Mouse (Mus musculus) hindbrain, embryonic 12.5 days (tissue): ENCODE measurements at regions not wholly inside any gene's neighbourhood (a gene's known extent, or its start where the extent isn't known, plus 50 kb on each side); places are given as distances from the start of the nearest gene placed in this dataset.

ENCODE experiments used
- ATAC-seq: fragments of 200-750 bp; cut with Nextera tagmentation; 2 replicates; pipeline ENCODE4 v1.8.0; 2017; ENCODE audit warnings: moderate TSS enrichment; ENCODE audit not compliant: low FRiP score
- H3K27ac ChIP-seq: fragments of 300-500 bp; sonication (generic); 2 replicates; pipeline ENCODE4 v1.5.1; 2016; ENCODE audit warnings: mild to moderate bottlenecking
- H3K27me3 ChIP-seq: fragments of 300-500 bp; sonication (generic); 2 replicates; pipeline ENCODE4 v1.6.1; 2016; ENCODE audit warnings: mild to moderate bottlenecking
- H3K36me3 ChIP-seq: fragments of 300-500 bp; sonication (generic); 2 replicates; pipeline ENCODE4 v1.6.1; 2016; ENCODE audit warnings: mild to moderate bottlenecking
- H3K4me1 ChIP-seq: fragments of 300-500 bp; sonication (generic); 2 replicates; pipeline ENCODE4 v1.6.1; 2016
- H3K4me2 ChIP-seq: fragments of 300-500 bp; sonication (generic); replicated peaks from 2 replicates; pipeline ENCODE4 v1.6.1; 2016; ENCODE audit warnings: mild to moderate bottlenecking
- H3K4me3 ChIP-seq: fragments of 300-500 bp; sonication (generic); 2 replicates; pipeline ENCODE4 v1.5.1; 2016; ENCODE audit warnings: mild to moderate bottlenecking
- H3K9ac ChIP-seq: fragments of 300-500 bp; sonication (generic); 2 replicates; pipeline ENCODE4 v1.6.1; 2016; ENCODE audit warnings: mild to moderate bottlenecking, moderate library complexity
- H3K9me3 ChIP-seq: fragments of 300-500 bp; sonication (generic); replicated peaks from 2 replicates; pipeline ENCODE4 v1.6.1; 2016; ENCODE audit warnings: mild to moderate bottlenecking
- WGBS: fragments of 180-500 bp; shearing (Covaris S2); methylation state at CpG from one replicate; pipeline ENCODE4 v1.1.7; 2016; 5-methylcytosine and 5-hydroxymethylcytosine counted together

DNA sequence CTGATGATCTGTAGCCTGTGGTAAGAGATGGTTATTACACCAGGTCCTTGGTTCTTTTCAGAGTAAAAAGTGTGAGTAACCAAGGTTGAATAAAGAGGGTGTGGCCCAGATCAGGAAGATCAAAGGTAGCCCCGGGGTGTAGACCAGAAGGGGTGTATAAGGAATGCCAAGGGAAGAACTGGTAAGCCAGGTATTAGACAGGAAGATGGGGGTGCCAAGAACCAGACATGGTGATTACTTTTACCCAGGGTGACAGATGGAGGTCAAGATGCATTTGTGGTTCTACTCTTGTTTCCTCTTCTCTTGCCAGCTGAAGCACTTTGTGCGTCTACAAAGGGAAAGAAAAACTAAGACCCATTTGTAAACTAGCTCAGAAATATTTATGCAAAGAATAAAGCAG is 420.3 kb downstream of the Cd109 start:
- Histone ChIP-seq H3K27ac (no peak overlapping the region), H3K27me3 (no peaks in the 10 kb centered on the region), H3K4me1 (no peaks in the 10 kb centered on the region), H3K36me3 (no peaks in the 10 kb centered on the region), H3K9me3 (no peaks in the 10 kb centered on the region), H3K4me2 (no peak overlapping the region), H3K4me3 (no peak overlapping the region), H3K9ac (no peak overlapping the region)
- 88% methylated on average over 2 of the region's 2 CpGs for WGBS
- no peak for ATAC-seq

DNA sequence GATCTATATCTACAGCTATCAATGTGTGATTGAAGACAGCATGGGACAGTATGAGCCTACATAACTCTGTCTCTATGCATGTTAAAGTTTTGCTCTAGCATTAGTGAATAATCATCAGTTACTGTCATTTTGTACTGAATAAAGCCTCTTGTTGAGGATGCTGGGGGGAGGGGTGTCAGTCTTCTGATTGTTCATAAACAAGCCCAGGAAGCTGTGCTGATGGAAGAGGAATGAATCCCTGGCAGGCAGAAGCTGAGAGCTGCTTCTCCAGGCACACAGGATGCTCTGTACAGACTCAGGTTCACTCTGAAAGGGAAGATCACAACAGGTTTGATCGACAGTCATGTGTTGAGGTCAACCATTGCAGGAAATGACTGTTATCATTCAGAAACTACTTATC is 421.7 kb downstream of the Cd109 start:
- H3K9ac ChIP-seq = no peak overlapping the region
- 69% methylated on average over 1 of the region's 1 CpGs for WGBS
- no peak overlapping the region for H3K4me2 ChIP-seq
- H3K9me3 ChIP-seq = no peaks in the 10 kb centered on the region
- H3K36me3 ChIP-seq = no peaks in the 10 kb centered on the region
- no peak overlapping the region for H3K4me3 ChIP-seq
- no peak for ATAC-seq
- H3K27ac ChIP-seq = no peak overlapping the region
- H3K4me1 ChIP-seq = no peaks in the 10 kb centered on the region
- no peaks in the 10 kb centered on the region for H3K27me3 ChIP-seq

DNA sequence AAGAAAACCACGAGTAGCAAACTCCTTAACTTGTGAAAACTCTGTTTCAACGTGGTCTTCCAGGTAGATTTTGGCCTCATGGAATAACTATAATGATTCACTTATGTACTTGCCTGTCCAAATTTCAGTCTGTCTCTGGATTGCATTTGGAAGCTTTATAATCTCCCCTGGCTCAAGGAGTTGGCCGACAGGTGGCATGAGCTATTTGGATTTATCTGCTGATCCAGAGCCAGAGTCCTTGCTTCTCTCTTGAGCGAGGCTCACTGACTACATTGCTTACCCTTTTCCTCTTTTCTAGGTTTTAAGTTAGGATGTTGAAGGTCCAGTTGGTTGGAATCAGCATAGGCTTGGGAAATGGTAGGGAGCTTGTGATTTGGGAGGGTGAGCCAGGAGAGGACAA is 423.6 kb downstream of the Cd109 start:
- H3K27ac ChIP-seq = no peak overlapping the region
- no peak overlapping the region for H3K9ac ChIP-seq
- H3K4me3 ChIP-seq = no peak overlapping the region
- H3K36me3 ChIP-seq = no peaks in the 10 kb centered on the region
- WGBS = 87% methylated on average over 4 of the region's 4 CpGs
- no peaks in the 10 kb centered on the region for H3K9me3 ChIP-seq
- H3K4me2 ChIP-seq = no peak overlapping the region
- no peak for ATAC-seq
- H3K4me1 ChIP-seq = no peaks in the 10 kb centered on the region
- H3K27me3 ChIP-seq = no peaks in the 10 kb centered on the region

DNA sequence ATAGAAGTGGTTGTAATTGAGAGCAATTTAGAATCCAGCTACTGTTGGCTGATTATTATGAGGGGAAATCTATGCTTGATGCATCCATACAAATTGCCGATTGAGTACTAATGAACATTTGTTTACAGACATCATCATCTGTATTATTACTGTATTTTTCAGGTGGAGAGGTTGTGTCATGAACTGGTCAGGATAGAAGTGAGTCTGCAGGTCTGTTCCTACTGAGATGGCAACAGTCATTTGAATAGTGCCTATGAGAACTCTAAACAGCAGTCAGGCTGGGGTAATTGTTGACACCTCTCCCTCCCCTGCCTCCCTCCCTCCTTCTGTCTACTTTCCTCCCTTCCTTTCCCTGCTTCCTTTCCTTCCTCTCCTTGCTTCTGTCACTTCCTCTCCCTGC is 429.0 kb downstream of the Cd109 start:
- Histone ChIP-seq H3K27ac (no peak overlapping the region), H3K4me3 (no peak overlapping the region), H3K4me2 (no peak overlapping the region), H3K4me1 (no peaks in the 10 kb centered on the region), H3K27me3 (no peaks in the 10 kb centered on the region), H3K9ac (no peak overlapping the region), H3K36me3 (no peaks in the 10 kb centered on the region), H3K9me3 (no peaks in the 10 kb centered on the region)
- no peak for ATAC-seq
- WGBS = 94% methylated on average over 1 of the region's 1 CpGs

DNA sequence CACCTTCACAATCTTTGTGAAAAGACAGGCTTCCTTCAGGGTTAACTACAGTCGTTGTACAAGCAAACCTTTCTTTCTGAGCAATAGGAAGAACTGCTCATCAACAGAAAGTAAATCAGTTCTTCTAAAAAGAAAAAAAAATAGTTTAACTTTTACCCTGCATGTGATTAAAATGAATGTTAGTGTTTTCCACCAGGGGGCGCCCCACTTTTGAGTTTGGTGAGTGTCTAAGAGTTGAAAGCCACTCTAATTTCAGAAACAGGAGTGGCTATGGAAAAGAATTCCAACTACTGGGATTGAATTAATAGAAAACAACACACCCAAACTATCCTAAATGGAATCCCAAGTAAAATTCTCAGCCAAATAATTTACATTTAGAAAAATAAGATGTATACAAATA is 430.0 kb downstream of the Cd109 start:
- no peak overlapping the region for H3K27ac ChIP-seq
- H3K36me3 ChIP-seq = no peaks in the 10 kb centered on the region
- no peaks in the 10 kb centered on the region for H3K4me1 ChIP-seq
- WGBS = 13% methylated on average over 2 of the region's 2 CpGs
- no peaks in the 10 kb centered on the region for H3K27me3 ChIP-seq
- no peaks in the 10 kb centered on the region for H3K9me3 ChIP-seq
- ATAC-seq = no peak
- H3K9ac ChIP-seq = no peak overlapping the region
- H3K4me3 ChIP-seq = no peak overlapping the region
- H3K4me2 ChIP-seq = no peak overlapping the region

- Histone ChIP-seq H3K4me3 (no peak overlapping the region), H3K27ac (no peak overlapping the region), H3K9me3 (no peaks in the 10 kb centered on the region), H3K4me1 (no peaks in the 10 kb centered on the region), H3K4me2 (no peak overlapping the region), H3K27me3 (no peaks in the 10 kb centered on the region), H3K9ac (no peak overlapping the region), H3K36me3 (no peaks in the 10 kb centered on the region)
- ATAC-seq = no peak
- 77% methylated on average over 3 of the region's 3 CpGs for WGBS
Measured at GRCm38 (mm10) chr9:79071961-79072360, 456.6 kb downstream of the Cd109 start.

- H3K4me1 ChIP-seq = no peaks in the 10 kb centered on the region
- no peaks in the 10 kb centered on the region for H3K36me3 ChIP-seq
- no peak overlapping the region for H3K27ac ChIP-seq
- 72% methylated on average over 2 of the region's 2 CpGs for WGBS
- H3K4me3 ChIP-seq = no peak overlapping the region
- no peak overlapping the region for H3K9ac ChIP-seq
- H3K27me3 ChIP-seq = no peaks in the 10 kb centered on the region
- ATAC-seq = no peak
- H3K9me3 ChIP-seq = no peaks in the 10 kb centered on the region
- no peak overlapping the region for H3K4me2 ChIP-seq
Measured at GRCm38 (mm10) chr9:79109611-79110010, 494.3 kb downstream of the Cd109 start.

DNA sequence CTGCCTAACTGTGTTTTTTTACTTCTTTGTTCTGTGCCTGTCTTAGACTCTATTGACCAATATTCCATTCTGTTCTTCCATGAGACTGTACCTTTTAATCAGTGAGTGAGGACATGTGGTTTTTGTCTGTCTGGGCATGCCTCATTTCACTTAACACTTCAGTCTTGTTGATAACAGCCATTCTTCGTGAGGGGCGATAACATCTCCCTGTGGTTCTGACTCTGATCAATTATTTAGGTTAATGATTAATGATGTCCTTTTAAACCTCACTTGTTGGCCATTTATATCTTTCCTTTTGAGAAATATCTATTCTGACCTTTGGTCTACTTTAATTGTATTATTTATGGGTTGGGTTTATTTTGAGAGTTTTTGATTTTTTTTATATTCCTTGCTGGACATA is 496.0 kb downstream of the Cd109 start:
- Histone ChIP-seq H3K27me3 (no peaks in the 10 kb centered on the region), H3K4me1 (no peaks in the 10 kb centered on the region), H3K4me3 (no peak overlapping the region), H3K4me2 (no peak overlapping the region), H3K36me3 (no peaks in the 10 kb centered on the region), H3K9me3 (no peaks in the 10 kb centered on the region), H3K9ac (no peak overlapping the region), H3K27ac (no peak overlapping the region)
- 52% methylated on average over 2 of the region's 2 CpGs for WGBS
- no peak for ATAC-seq

- no peak overlapping the region for H3K27ac ChIP-seq
- no peak for ATAC-seq
- H3K9me3 ChIP-seq = no peaks in the 10 kb centered on the region
- H3K27me3 ChIP-seq = no peaks in the 10 kb centered on the region
- no peak overlapping the region for H3K4me3 ChIP-seq
- H3K9ac ChIP-seq = no peak overlapping the region
- H3K4me1 ChIP-seq = no peaks in the 10 kb centered on the region
- 78% methylated on average over 1 of the region's 1 CpGs for WGBS
- H3K4me2 ChIP-seq = no peak overlapping the region
- H3K36me3 ChIP-seq = no peaks in the 10 kb centered on the region
Measured at GRCm38 (mm10) chr9:79140970-79141369, 525.6 kb downstream of the Cd109 start.

- Histone ChIP-seq H3K36me3 (no peaks in the 10 kb centered on the region), H3K9ac (no peak overlapping the region), H3K4me1 (no peaks in the 10 kb centered on the region), H3K9me3 (no peaks in the 10 kb centered on the region), H3K4me2 (no peak overlapping the region), H3K27me3 (no peaks in the 10 kb centered on the region), H3K27ac (no peak overlapping the region), H3K4me3 (no peak overlapping the region)
- ATAC-seq = no peak
- 82% methylated on average over 3 of the region's 3 CpGs for WGBS
Measured at GRCm38 (mm10) chr9:79146004-79146403, 530.7 kb downstream of the Cd109 start.

GRCm38 (mm10) chr9:79165596-79165995 is 550.2 kb downstream of the Cd109 start:
- Histone ChIP-seq H3K9ac (no peak overlapping the region), H3K4me1 (no peaks in the 10 kb centered on the region), H3K4me2 (no peak overlapping the region), H3K4me3 (no peak overlapping the region), H3K27me3 (no peaks in the 10 kb centered on the region), H3K9me3 (no peaks in the 10 kb centered on the region), H3K27ac (no peak overlapping the region), H3K36me3 (no peaks in the 10 kb centered on the region)
- ATAC-seq = no peak
- WGBS = 64% methylated on average over 2 of the region's 2 CpGs

DNA sequence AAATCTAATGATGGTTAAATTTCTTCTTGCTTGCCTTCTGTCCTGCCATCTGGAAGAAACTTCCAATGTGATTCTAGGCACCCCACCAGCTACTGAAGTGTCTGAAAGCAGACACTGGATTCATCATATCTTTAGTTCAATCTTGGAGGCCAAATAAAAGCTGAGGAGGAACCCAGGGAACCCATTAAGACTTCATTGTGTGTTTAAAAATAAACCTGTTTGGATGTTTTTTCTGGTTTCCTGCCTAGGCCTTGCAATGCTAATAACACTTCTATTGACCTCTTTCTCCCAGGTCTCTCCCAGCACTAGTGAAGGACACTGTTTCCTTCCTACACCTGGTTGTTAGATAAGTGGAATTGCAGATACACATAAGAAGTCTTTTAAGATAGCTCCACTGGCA is 545.6 kb downstream of the Col12a1 start:
- Histone ChIP-seq H3K4me1 (no peaks in the 10 kb centered on the region), H3K4me2 (no peak overlapping the region), H3K27ac (no peak overlapping the region), H3K9ac (no peak overlapping the region), H3K9me3 (no peaks in the 10 kb centered on the region), H3K27me3 (no peaks in the 10 kb centered on the region), H3K36me3 (no peaks in the 10 kb centered on the region), H3K4me3 (no peak overlapping the region)
- no peak for ATAC-seq

DNA sequence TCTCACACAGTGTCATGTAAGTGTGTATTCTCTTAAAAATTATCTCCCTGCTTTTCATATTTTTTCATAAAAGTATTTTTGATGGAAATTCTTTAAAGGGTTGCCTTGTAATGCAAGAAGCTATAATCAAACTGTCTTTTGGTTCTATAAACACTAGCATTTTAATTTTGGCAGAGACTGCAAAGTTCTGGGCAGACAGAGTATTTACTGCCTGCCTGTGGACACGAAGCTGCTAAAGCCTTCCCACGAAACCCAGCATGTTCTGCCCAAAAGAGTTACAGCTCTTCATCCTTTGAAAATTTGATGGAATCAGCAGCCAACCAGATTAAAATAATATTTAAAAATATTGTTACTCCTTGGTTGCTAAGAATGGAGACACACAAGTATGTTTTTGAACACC is 538.7 kb downstream of the Col12a1 start:
- Histone ChIP-seq H3K27me3 (no peaks in the 10 kb centered on the region), H3K9ac (no peak overlapping the region), H3K4me2 (no peak overlapping the region), H3K4me1 (no peaks in the 10 kb centered on the region), H3K36me3 (no peaks in the 10 kb centered on the region), H3K4me3 (no peak overlapping the region), H3K27ac (no peak overlapping the region), H3K9me3 (no peaks in the 10 kb centered on the region)
- WGBS = 81% methylated on average over 2 of the region's 2 CpGs
- ATAC-seq = no peak

- Histone ChIP-seq H3K4me1 (no peaks in the 10 kb centered on the region), H3K36me3 (no peaks in the 10 kb centered on the region), H3K9ac (no peak overlapping the region), H3K9me3 (no peaks in the 10 kb centered on the region), H3K4me2 (no peak overlapping the region), H3K27me3 (no peaks in the 10 kb centered on the region), H3K4me3 (no peak overlapping the region), H3K27ac (no peak overlapping the region)
- no peak for ATAC-seq
- 84% methylated on average over 2 of the region's 2 CpGs for WGBS
Measured at GRCm38 (mm10) chr9:79195420-79195819, 523.2 kb downstream of the Col12a1 start.
